Mouse (Mus musculus): ENCODE measurements around the gene Gm11444. TPM values are rescaled to one million over a fixed set of nuclear protein-coding genes. Genes with fewer than 3 reads are reported as not detected.

Gm11444 gene
- total and polyA plus RNA-seq, 3 experiments = not detected

DNA sequence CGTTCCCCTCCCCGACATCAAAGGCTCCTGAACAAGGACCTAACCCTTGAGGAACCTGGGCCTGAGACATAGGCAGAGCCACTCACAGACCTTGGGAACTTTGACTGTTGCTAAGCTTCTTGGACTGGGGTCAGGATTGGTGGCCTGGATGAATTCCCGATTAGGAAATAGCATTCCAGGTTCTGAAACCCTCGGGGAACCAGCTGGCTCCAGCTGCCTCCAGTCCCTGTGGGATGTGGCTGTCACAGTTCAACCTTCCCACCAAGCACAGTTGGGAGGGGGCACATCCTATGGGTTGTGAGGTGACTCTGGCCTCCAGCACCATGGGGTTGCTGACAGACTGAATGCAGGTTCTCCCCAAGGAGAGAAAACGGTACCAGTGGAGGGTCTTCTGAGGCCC lies 4.2 kb downstream of the Gm11444 start:
- ATAC-seq (ENCODE audit: extremely low read depth, insufficient number of reproducible peaks, low FRiP score, poor library complexity, severe bottlenecking) (no peak), DNase-seq (ENCODE audit: low spot score) (no peak)
- peaks cover 6% of the 10 kb centered on the region for H3K9me3 ChIP-seq (replicated peaks)
- no peaks in the 10 kb centered on the region for H3K4me1 ChIP-seq (ENCODE audit: insufficient read depth, low read depth, low read length)
- TF ChIP-seq POLR2AphosphoS5 (IDR thresholded peaks at IDR 0.05; ENCODE audit: insufficient replicate concordance, low read depth, low read length) = no peak
- no peak for TF ChIP-seq GATA2 (IDR thresholded peaks at IDR 0.05; ENCODE audit: borderline replicate concordance, low read depth, low read length)
- TF ChIP-seq CTCF (IDR thresholded peaks at IDR 0.05; ENCODE audit: low read depth, low read length) = no peak
- no peak for TF ChIP-seq TAL1 (conservative IDR thresholded peaks at IDR 0.05; ENCODE audit: low read depth, low read length)
- no peak for TF ChIP-seq GATA1 (IDR thresholded peaks at IDR 0.05; ENCODE audit: borderline replicate concordance, low read length)
- H3K36me3 ChIP-seq (replicated peaks) = no peaks in the 10 kb centered on the region
- no peak overlapping the region for H3K4me3 ChIP-seq (ENCODE audit: low read depth, low read length)
- peaks cover 46% of the 10 kb centered on the region for H3K27me3 ChIP-seq (ENCODE audit: insufficient read depth, low read length)

- no peak for DNase-seq (ENCODE audit: low spot score)
- Histone ChIP-seq H3K4me3 (ENCODE audit: low read depth, low read length) (no peak overlapping the region), H3K36me3 (replicated peaks) (no peaks in the 10 kb centered on the region), H3K27me3 (ENCODE audit: insufficient read depth, low read length) (peaks cover 52% of the 10 kb centered on the region; the same call in 1 of the 2 replicates), H3K4me1 (ENCODE audit: insufficient read depth, low read depth, low read length) (no peaks in the 10 kb centered on the region), H3K9me3 (replicated peaks) (peaks cover 14% of the 10 kb centered on the region)
- no peak for ATAC-seq (ENCODE audit: extremely low read depth, insufficient number of reproducible peaks, low FRiP score, poor library complexity, severe bottlenecking)
- TF ChIP-seq GATA1 (IDR thresholded peaks at IDR 0.05; ENCODE audit: borderline replicate concordance, low read length) (no peak), POLR2AphosphoS5 (IDR thresholded peaks at IDR 0.05; ENCODE audit: insufficient replicate concordance, low read depth, low read length) (no peak), TAL1 (conservative IDR thresholded peaks at IDR 0.05; ENCODE audit: low read depth, low read length) (no peak), GATA2 (IDR thresholded peaks at IDR 0.05; ENCODE audit: borderline replicate concordance, low read depth, low read length) (no peak), CTCF (IDR thresholded peaks at IDR 0.05; ENCODE audit: low read depth, low read length) (no peak)
Observed at GRCm38 (mm10) chr11:85844971-85845370, 5.2 kb downstream of the Gm11444 start.

DNA sequence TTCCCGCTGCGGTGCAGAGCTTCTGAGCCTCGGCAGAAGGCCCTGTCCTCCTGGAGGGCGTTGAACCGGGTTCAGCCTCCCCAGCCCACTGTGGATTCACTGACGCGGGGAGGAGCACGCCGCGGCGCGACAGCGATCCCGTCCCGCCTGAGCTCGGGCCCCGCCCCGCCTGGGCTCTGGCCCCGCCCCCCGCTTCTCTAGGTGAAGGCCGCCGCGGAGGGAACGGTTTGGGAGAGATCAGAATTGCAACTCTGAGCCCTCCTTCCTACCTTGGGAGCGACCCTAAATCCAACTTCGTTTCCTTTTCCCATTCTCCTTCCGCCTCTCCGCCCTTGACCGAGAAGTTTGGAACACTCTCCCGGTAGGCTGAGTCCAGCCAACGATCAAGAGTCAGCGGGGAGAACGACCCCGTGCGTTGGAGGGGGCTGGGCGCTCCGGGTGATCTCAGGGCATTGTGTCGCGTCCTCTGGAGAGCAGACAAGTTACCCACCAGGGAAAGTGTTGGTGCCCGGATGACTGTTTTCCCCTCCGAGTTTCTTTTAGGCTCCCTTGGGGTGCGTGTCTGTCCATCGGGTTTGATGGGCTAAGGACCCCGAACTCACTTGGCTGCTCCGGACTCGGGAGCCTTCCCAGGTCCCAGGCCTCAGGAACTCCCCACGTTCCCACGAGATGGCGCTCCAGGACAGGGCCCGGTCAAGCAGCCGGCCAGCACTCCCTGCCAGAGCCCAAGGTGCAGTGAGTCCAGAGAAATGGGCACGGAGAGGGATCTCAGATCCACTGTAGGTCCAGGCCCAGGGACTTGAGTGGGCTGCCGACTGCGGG lies 5.8 kb downstream of the Gm11444 start:
- no peak for ATAC-seq (ENCODE audit: extremely low read depth, insufficient number of reproducible peaks, low FRiP score, poor library complexity, severe bottlenecking)

DNA sequence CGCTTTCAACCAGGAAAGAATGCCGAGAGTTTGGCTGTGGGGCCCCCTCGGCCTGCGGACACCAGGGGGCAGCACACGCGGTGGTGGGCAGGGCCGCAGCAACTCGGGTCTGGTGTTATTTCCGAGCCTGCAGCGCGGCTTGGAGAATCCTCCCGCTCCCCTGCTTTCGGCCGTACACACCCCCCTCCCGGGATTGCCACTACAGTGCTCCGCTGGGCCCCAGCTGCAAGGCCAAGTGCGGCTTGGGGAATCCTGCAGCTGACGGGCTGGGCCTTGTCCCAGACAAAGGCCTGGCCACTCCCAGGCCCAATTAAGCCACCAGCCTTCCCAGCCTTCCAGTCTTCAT lies 6.8 kb downstream of the Gm11444 start:
- Histone ChIP-seq H3K9me3 (replicated peaks) (peaks cover 15% of the 10 kb centered on the region), H3K36me3 (replicated peaks) (no peaks in the 10 kb centered on the region), H3K27me3 (ENCODE audit: insufficient read depth, low read length) (peaks cover 46% of the 10 kb centered on the region; the same call in 1 of the 2 replicates), H3K4me3 (ENCODE audit: low read depth, low read length) (no peak overlapping the region), H3K4me1 (ENCODE audit: insufficient read depth, low read depth, low read length) (no peaks in the 10 kb centered on the region)
- ATAC-seq (ENCODE audit: extremely low read depth, insufficient number of reproducible peaks, low FRiP score, poor library complexity, severe bottlenecking) = no peak
- TF ChIP-seq GATA2 (IDR thresholded peaks at IDR 0.05; ENCODE audit: borderline replicate concordance, low read depth, low read length) (no peak), TAL1 (conservative IDR thresholded peaks at IDR 0.05; ENCODE audit: low read depth, low read length) (no peak)
- no peak for DNase-seq (ENCODE audit: low spot score)

More for the DNA sequence above, 5.8 kb downstream of the Gm11444 start:
- no peaks in the 10 kb centered on the region for H3K36me3 ChIP-seq (replicated peaks)
- TF ChIP-seq GATA2 (IDR thresholded peaks at IDR 0.05; ENCODE audit: borderline replicate concordance, low read depth, low read length) (no peak), CTCF (IDR thresholded peaks at IDR 0.05; ENCODE audit: low read depth, low read length) (no peak), GATA1 (IDR thresholded peaks at IDR 0.05; ENCODE audit: borderline replicate concordance, low read length) (no peak), TAL1 (conservative IDR thresholded peaks at IDR 0.05; ENCODE audit: low read depth, low read length) (no peak), POLR2AphosphoS5 (IDR thresholded peaks at IDR 0.05; ENCODE audit: insufficient replicate concordance, low read depth, low read length) (no peak)
- DNase-seq (ENCODE audit: low spot score) = no peak
- H3K4me1 ChIP-seq (ENCODE audit: insufficient read depth, low read depth, low read length) = no peaks in the 10 kb centered on the region
- H3K9me3 ChIP-seq (replicated peaks) = peaks cover 14% of the 10 kb centered on the region
- H3K27me3 ChIP-seq (ENCODE audit: insufficient read depth, low read length) = peaks cover 51% of the 10 kb centered on the region; the same call in 1 of the 2 replicates
- H3K4me3 ChIP-seq (ENCODE audit: low read depth, low read length) = no peak overlapping the region

GRCm38 (mm10) chr11:85842596-85843346 lies 7.4 kb downstream of the Gm11444 start:
- Histone ChIP-seq H3K27me3 (ENCODE audit: insufficient read depth, low read length) (peaks cover 47% of the 10 kb centered on the region; the same call in 1 of the 2 replicates), H3K4me3 (ENCODE audit: low read depth, low read length) (no peak overlapping the region), H3K4me1 (ENCODE audit: insufficient read depth, low read depth, low read length) (no peaks in the 10 kb centered on the region; the same call in 1 of the 2 replicates), H3K9me3 (replicated peaks) (peaks cover 20% of the 10 kb centered on the region), H3K36me3 (replicated peaks) (no peaks in the 10 kb centered on the region)
- ATAC-seq (ENCODE audit: extremely low read depth, insufficient number of reproducible peaks, low FRiP score, poor library complexity, severe bottlenecking) = no peak
- DNase-seq (ENCODE audit: low spot score) = no peak
- TF ChIP-seq POLR2AphosphoS5 (IDR thresholded peaks at IDR 0.05; ENCODE audit: insufficient replicate concordance, low read depth, low read length) = no peak
- TF ChIP-seq GATA2 (IDR thresholded peaks at IDR 0.05; ENCODE audit: borderline replicate concordance, low read depth, low read length) = no peak
- TF ChIP-seq GATA1 (IDR thresholded peaks at IDR 0.05; ENCODE audit: borderline replicate concordance, low read length) = no peak
- TF ChIP-seq CTCF (IDR thresholded peaks at IDR 0.05; ENCODE audit: low read depth, low read length) = no peak
- TF ChIP-seq TAL1 (conservative IDR thresholded peaks at IDR 0.05; ENCODE audit: low read depth, low read length) = no peak

GRCm38 (mm10) chr11:85841980-85842379 lies 8.2 kb downstream of the Gm11444 start:
- ATAC-seq (ENCODE audit: extremely low read depth, insufficient number of reproducible peaks, low FRiP score, poor library complexity, severe bottlenecking) = no peak
- no peak for DNase-seq (ENCODE audit: low spot score)
- H3K9me3 ChIP-seq (replicated peaks) = peaks cover 26% of the 10 kb centered on the region
- H3K4me1 ChIP-seq (ENCODE audit: insufficient read depth, low read depth, low read length) = no peaks in the 10 kb centered on the region; the same call in 1 of the 2 replicates
- peaks cover 50% of the 10 kb centered on the region; the same call in 1 of the 2 replicates for H3K27me3 ChIP-seq (ENCODE audit: insufficient read depth, low read length)
- TF ChIP-seq TAL1 (conservative IDR thresholded peaks at IDR 0.05; ENCODE audit: low read depth, low read length) = no peak
- no peak for TF ChIP-seq POLR2AphosphoS5 (IDR thresholded peaks at IDR 0.05; ENCODE audit: insufficient replicate concordance, low read depth, low read length)
- TF ChIP-seq GATA1 (IDR thresholded peaks at IDR 0.05; ENCODE audit: borderline replicate concordance, low read length) = no peak
- TF ChIP-seq CTCF (IDR thresholded peaks at IDR 0.05; ENCODE audit: low read depth, low read length) = no peak
- TF ChIP-seq GATA2 (IDR thresholded peaks at IDR 0.05; ENCODE audit: borderline replicate concordance, low read depth, low read length) = no peak
- H3K36me3 ChIP-seq (replicated peaks) = no peaks in the 10 kb centered on the region
- no peak overlapping the region for H3K4me3 ChIP-seq (ENCODE audit: low read depth, low read length)
